Mouse (Mus musculus): ENCODE results near the gene Bicc1.

DNA sequence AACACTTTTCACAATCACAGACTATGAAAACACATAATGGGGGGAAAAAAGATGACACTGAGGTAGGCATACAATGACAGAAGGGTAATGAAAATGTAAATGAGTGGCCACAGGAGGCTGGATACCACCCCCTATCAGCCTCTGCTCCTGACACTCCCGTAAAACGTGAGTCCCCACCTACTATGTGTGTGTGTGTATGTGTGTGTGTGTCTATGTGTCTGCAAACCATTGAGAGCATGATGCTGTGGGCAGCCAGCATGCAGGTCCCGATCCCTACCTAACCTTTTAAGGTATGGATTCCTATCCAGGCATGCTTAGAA, 209.4 kb downstream of the Bicc1 start:
- TF ChIP-seq CTCF (IDR thresholded peaks at IDR 0.05; ENCODE audit: low read depth, low read length) (no peak), POLR2A (IDR thresholded peaks at IDR 0.05; ENCODE audit: extremely low read depth, insufficient read depth, low read length) (no peak)
